Mouse (Mus musculus) large intestine, adult 2 months (tissue): ENCODE measurements around the gene Tnrc6b. TPM values are rescaled to one million over a fixed set of nuclear protein-coding genes. Genes with fewer than 3 reads are reported as not detected.

Source experiments
- DNase-seq: peaks from one replicate; pipeline ENCODE4 v3.0.0-alpha.2; 2012; ENCODE audit warnings: low read depth, low spot score
- WGBS: fragments of 180-500 bp; shearing (Covaris S2); methylation state at CpG from one replicate; pipeline ENCODE4 v1.1.7; 2018; 5-methylcytosine and 5-hydroxymethylcytosine counted together
- polyA plus RNA-seq: library from polyadenylated mRNA; depleted of rRNA; stranded (reverse); fragments of >200 nt; gene quantifications from 2 replicates; pipeline ENCODE4 v1.2.3, GENCODE M21; 2012

The Tnrc6b gene
- polyA plus RNA-seq, 1 experiment: 6.5 TPM

DNA sequence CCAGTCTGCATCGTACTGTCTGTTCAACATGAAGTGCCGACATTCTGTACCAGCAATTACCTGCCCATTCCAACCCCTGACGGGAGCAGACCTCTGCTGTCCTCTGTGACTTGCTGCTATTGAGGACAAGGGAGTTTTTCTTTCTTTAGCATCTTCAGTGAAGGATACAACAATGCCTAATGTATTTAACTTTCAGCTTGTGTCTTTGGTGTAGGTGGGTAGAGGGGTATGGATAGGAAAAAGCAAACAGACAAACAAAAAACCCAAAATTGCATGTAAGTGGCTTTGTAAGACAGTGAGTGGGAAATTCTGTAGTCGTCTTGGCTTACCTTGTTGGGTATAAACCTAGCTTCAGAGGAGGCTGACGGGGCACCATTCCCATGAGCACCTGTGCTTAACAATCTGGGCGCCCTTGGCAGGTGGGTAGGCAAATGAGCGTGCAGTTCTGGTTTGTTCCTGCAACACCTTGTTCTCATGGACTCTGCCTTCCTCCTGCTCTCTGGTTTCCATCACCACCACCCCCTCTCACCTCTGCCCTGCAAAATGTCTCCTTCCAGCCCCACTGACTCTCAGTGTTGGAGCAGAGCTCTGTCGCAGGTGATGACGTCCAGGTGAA lies 220.3 kb downstream of the Tnrc6b start:
- WGBS: 92% methylated on average over 9 of the region's 9 CpGs
- no peak for DNase-seq

DNA sequence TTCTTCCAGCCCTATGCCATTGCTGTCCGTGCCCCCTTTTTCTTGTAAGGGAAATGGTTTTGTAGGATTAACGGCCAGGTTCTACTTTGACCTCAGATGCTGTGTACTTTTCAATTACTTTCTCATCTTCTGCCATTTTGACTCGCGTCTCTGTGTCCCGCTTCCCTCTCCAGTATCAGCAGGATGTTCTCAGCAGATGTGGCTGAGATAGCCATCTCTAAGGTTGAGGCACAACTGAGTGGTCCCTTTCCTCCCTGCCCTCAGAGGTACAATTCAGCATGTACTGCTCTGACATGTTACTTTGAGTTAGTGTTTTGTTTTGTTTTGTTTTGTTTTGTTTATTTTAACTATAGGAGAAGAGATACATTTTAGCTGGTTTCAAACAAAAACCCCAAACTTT lies 223.7 kb downstream of the Tnrc6b start:
- WGBS: 92% methylated on average over 5 of the region's 5 CpGs
- DNase-seq: no peak

DNA sequence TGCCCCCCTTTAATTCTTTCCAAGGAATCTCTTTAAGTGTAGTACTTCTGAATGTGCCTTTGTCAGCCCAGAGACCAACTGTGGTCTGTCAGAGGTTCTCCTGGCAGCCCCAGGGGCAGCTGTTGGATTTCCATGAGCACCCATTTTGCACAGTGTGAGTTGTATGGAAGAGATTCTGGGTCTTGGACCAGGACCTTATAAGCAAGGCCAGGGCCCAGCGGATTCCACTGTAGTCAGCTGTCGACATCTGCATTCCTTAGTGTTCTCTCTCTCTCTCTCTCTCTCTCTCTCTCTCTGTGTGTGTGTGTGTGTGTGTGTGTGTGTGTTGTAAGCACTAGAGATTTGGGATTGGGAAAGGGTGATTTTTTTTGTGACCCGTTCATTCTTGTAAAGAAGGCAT lies 225.6 kb downstream of the Tnrc6b start:
- WGBS: 65% methylated on average over 3 of the region's 3 CpGs

DNA sequence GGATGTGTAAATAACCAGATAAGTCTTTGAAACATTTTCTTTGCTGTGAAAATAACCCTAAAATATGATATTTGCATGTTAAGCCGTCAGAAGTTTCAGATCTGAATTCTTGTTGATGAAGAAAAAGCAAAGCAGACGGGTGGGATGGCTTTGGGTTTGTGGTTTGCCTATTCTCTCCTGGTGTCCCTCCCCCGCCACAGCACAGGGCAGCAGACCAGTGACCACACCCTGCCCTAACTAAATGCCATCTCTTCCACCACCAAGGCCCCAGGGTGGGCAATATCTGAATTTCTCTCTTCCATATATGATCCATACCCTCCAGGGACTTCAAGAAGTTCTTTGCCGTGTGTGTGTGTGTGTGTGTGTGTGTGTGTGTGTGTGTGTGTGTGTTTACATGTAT lies 227.5 kb downstream of the Tnrc6b start:
- WGBS: 74% methylated on average over 4 of the region's 4 CpGs
- DNase-seq: no peak

More for the DNA sequence above, 225.6 kb downstream of the Tnrc6b start:
- no peak for DNase-seq

DNA sequence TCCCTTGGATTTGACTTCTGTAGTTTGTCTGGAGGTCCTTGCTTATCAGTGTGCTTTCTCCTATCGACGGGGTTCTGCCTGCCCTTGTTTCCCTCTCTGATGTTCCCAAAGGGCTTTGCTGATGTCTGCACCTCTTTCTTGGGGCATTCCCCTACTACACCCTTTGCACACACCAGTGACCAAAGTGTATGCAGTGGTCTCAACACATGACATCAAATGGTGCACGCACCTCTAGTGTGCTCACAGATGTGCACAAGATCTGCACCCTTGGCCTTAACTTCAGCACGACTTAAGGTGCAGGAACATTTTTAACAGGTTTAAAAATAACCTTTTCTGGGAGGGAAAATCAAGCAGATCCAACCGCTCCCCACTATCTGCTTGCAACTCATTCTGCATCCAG lies 228.3 kb downstream of the Tnrc6b start:
- WGBS: 82% methylated on average over 5 of the region's 5 CpGs
- DNase-seq: no peak

DNA sequence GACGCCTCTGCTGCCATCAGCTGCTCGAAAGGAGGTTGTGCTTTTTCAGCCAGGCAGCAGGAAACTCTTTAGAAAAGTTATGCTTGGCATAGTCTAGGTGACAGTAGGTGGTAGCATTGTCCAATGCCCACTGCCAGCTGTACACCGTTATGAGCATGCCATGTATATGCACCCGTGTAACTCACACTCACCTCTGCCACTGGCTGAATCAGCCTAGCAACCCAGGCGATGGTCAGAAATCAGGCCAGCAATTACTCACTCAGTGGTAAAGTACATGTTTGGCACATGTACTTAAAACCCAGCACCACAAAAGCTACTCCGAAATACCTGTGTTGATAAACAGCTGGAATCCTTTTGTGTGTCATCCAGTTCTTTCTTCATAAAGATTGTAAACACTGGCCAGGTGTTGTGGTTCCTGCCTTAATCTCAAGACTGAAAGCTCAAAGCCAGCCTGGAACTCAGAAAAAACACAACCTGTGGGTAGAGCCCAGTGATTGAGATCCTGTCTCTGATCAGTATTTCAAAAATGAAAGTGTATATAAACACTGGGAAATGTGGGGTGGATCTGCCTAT lies 230.4 kb downstream of the Tnrc6b start:
- DNase-seq: no peak

DNA sequence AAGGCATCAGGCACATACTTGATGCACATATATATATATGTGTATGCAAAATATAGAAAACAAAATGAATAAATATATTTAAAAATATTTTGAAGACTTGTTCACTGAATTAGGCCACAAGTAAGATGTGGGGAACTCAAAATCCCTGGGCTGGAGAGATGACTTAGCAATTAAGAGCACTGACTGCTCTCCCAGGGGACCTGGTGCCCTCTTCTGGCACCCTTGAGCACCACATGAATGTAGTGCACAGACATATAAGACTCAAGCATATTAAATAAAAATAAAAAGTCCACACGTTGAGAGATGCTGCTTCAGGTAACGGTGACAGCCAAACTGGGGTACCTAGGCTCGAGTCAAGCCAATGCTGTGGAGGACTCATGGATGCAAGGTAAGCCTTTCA lies 234.7 kb downstream of the Tnrc6b start:
- no peak for DNase-seq
- WGBS: 47% methylated on average over 3 of the region's 3 CpGs

More for the DNA sequence above, 230.4 kb downstream of the Tnrc6b start:
- 81% methylated on average over 6 of the region's 6 CpGs for WGBS

DNA sequence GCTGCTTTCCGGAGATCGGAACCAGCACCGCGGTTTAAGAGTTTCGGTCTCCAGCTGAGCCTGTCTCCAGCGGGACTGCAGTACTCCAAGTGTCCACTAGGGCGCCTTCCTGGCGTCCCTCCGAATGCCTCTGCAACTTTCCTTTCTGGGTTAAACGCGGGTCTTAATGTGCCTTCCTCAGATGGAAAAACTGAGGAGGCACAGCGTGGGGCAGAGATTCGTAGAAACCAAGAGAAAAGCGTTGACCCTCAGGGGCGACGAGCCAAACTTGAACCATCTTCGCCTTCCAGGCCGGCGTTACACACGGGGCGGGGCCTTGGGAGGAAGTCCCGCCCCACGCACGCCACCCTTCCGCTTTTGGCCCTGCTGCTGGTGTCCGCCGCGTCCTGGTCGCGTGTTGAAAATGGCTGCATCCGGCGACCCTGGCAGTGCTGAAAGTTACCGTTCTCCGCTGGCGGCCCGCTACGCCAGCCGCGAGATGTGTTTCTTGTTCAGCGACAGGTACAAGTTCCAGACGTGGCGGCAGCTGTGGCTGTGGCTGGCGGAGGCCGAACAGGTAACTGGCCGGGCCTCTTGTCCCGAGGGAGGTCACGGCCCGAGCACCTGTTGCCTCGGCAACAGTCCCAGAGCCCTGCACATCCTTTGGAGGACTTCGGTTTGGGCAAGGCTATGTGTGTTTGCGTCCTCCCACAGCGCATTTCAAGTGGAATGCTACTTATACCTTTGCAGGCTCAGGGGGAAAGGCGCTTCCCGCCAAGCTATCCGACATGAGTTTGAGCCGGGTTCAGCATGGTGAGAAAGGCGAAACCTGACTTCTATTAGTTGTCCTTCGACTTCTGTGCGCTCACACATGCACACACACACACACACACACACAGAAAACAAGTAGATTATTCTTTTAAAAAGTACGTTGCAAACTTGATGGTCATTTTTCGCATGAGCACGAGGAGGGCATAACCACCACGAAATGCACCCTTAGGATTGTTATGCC lies 237.3 kb downstream of the Tnrc6b start, which contains the start of gene Adsl:
Gene Adsl, plus strand, starts transcription at position 346 of the 991 bp plus-strand sequence.
- peak; percentile 59 for DNase-seq
- WGBS: under 1% methylated on average over 63 of the region's 63 CpGs

DNA sequence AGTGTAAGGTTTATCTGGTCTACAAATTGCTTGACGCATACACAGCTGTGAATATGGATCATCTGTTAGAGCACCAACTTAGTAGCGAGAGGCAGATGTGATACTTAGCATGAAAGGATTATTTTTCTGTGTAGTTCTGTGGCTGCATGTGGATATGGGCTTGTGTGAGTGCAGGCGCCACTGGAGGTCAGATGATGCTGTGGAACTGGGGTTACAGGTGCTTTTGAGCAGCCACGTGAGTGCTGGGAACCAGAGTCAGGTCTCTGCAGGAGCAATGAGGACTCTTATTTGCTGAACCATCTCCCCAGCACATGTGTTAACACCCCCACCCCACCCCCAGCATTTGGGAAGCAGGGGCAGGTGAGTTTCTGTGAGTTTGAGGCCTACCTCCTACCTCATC lies 238.3 kb downstream of the Tnrc6b start:
- WGBS: 29% methylated on average over 4 of the region's 4 CpGs
- DNase-seq: no peak

DNA sequence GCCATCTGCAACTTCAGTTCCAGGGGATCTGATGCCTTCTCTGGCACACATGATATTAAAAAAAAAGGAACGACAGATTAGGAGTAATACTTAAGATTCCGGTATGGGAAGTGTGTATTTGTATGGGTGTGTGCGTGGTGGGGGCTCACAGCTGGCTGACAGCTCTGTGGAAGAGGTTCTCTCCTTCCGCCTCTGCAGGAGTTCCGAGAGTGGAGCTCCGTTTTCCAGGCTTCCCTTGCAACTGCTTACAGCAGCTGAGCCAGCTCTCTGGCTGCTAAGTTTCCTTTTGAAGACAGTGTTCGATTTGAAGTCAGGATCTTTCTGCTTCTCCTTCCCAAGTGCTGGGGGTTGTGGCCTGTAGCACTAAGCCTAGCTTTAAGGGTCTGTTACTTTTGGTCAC lies 238.9 kb downstream of the Tnrc6b start:
- 73% methylated on average over 7 of the region's 7 CpGs for WGBS
- no peak for DNase-seq

DNA sequence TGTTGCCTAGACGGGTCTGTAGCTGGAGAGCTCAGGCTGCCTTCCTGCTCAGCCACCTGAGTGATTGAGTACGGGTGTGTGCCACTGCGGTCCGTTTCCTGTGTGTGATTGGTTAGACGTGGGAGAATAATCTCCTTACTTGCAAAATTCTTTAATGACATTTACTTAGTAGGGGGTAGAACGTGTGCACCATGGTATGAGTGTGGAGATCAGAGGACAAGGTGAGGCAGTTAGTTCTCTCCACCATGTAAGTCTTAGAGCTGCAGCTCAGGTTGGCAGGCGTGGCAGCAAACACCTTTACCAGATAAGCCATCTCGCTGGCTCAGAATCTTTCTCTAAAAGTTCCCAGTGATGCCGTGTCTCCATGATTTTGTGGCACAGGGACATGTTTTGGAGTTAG lies 242.9 kb downstream of the Tnrc6b start:
- no peak for DNase-seq
- WGBS: 75% methylated on average over 9 of the region's 9 CpGs

DNA sequence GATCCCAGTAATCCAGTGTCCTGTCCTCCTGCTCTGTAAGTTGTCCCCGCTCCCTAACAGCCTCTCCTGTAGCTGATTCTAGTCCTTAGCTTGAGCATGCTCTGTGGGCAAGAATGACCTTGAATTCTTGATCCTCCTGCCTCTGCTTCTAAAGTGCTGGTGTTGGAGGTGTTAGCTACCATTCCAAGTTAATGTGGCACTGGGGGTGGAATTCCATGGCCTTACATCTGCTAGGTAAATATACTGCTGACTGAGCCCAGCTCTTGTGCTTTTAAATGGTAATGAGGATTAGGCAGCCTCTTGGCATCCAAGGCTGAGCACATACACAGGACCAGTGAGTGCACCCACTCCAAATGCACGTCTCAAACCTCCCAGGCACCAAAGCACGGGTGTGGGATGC lies 243.7 kb downstream of the Tnrc6b start:
- no peak for DNase-seq

DNA sequence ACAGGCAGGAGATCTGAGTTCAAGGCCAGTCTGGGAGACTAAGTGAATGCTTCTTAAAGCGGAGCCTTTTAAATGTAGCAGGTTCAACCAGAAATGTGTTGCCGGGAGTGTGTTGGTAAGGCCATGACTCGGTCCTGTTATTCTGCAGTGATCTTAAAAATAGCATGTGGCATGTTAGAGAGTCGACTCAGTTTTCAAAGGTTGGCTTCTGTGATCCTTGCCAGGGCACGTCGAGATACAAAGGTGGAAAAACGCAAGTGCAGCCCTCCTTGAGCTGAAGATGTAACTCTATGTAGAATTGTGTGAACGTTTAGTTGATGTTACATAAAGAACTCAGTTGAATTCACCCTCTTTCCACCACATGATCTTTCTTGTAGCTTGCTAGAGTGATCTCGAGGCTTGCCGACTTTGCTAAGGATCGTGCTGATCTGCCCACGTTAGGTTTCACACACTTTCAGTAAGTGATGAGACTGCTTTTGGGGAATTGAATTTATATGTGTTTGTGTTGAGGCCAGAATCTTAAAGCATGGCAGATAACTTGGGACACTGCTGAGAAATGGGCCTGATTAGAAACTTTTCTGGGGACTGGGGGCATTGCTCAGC lies 244.8 kb downstream of the Tnrc6b start:
- no peak for DNase-seq
- WGBS: 92% methylated on average over 12 of the region's 12 CpGs

More for the DNA sequence above, 243.7 kb downstream of the Tnrc6b start:
- 83% methylated on average over 3 of the region's 3 CpGs for WGBS

DNA sequence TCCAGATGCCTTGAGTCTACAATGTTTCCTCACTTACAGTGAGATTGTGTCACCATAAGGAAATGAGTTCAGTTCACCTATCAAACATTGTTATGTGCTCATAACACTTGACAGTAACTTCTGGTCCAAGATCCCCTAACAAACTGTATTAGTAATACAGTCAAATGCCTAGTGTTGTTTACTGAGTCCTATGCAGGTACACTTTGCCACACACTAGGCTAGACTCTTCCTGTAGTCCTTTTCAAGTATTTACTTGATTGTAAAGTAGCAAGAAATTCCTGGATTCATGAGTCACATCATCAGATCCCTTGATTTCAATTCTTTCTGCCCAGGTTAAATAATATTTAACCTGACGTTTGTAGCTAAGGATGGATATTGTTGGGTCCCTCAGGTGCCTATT lies 258.3 kb downstream of the Tnrc6b start:
- WGBS: 60% methylated on average over 1 of the region's 1 CpGs
- DNase-seq: no peak

DNA sequence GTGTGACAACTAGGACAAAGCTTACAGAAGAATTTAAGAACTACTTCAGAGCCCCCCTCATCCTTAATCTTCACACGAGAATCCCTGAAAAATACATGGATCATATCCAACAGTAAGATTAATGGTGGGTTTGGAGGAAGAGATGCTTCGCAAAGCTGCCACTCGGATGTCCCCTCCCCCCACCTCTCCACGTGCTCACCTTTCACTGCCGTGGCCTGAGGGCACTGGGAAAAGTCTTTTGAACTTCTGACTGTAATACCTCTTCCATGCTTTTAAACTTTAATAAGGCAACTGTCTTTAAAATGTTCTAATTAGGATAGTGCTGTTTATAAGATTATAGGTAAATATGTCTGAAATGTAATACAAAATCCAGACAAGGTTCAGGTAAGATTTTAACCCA lies 263.2 kb downstream of the Tnrc6b start:
- no peak for DNase-seq
- 48% methylated on average over 5 of the region's 5 CpGs for WGBS

DNA sequence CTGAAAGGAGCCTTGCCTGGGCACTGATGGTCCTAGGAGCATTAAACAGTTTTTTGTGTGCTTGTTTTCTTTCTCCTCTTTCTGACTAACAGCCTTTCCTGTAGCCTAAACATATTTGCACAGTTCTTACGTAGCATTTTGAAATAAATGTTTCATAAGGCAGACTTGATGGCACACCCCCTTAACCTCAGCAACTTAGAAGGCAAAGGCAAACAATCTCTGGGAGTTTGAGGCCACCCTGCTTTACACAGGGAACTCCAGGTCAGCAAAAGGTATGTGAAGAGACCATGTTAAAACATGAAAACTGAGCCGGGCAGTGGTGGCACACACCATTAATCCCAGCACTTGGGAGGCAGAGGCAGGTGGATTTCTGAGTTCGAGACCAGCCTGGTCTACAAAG lies 264.6 kb downstream of the Tnrc6b start:
- no peak for DNase-seq
- WGBS: 70% methylated on average over 3 of the region's 3 CpGs

DNA sequence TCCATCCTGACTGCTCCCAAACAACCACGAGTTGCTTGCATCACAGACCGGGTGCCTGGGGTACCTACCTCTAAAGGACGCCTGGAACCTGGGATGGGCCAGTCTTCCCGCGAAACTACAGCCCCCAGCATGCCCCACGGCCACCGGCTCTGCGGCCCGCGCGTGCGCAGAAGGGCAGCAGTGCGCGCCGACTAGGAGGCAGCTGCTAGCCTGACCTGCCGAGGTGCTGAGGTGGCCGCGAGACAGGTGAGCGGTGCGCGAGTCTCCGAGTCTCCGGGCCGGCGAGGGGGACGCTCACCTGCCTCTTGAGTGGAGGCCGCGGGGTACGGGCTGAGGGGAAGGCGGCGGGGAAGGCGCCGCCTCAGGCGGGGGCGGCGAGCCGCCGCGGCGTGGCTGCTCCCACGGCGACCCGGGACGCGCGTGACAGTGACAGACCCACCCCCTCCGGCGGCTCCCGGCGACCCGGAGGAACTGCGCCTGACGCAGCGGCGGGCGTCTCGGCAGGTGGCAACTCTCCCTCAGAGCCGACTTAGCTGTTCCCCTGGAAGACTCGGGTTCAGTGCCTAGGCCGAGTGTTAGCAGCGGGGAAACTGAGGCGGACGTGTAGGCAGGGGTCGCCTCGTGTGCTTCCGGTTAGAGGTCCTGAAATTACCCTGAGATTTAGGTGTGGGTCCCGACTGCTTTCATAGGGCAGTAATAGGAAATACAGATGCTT lies 266.7 kb downstream of the Tnrc6b start, which contains the start of gene Sgsm3:
Gene Sgsm3, plus strand, starts transcription at position 146 of the 715 bp plus-strand sequence.
- WGBS: under 1% methylated on average over 67 of the region's 67 CpGs

DNA sequence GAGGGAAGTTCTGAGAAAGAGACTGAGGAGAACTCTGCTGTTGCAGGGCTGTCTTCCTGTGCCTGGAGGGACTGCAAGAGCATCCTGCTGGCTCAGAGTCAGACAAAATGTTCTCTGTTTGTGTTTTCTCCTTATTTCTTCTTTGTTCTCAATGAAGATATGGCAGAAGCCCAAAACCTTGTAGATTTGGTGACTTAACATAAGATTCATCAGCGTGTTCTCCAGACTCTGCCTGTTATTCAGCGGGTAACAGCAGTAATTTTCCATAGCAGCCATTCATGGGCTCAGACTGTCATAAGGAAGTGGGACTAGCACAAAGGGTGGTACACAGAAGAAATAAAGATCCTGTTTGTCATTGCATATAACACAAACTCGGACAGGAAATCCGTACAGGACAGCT lies 268.5 kb downstream of the Tnrc6b start:
- DNase-seq: no peak

More for the DNA sequence above, 266.7 kb downstream of the Tnrc6b start, which contains the start of gene Sgsm3:
- no peak for DNase-seq

DNA sequence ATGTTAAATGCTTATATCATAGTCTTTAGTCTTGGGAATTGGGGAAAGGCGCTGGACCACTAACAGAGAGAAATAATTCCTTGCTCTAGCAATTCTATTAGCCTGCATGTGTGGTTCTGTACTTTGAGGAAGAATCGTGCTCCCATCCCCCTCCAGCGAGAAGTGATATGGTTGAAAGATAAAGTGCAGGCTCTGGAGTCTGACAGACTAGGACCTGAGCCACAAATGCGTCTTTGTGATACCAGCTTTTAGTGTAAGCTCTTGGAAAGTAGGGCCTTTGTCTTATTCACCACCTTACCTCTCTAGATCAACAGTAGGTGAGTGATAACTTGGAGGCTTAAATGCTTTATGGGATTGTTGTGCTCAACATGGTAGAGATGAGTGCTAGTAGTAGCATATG lies 270.1 kb downstream of the Tnrc6b start:
- DNase-seq: no peak
- 74% methylated on average over 4 of the region's 4 CpGs for WGBS

More for the DNA sequence above, 268.5 kb downstream of the Tnrc6b start:
- WGBS: 15% methylated on average over 4 of the region's 4 CpGs
